Mouse (Mus musculus): ENCODE data around the gene Sart1. TPM values are rescaled to one million over a fixed set of nuclear protein-coding genes. Genes with fewer than 3 reads are reported as not detected.

Sart1 gene
- polyA plus RNA-seq, 1 experiment: 27.7 TPM

DNA sequence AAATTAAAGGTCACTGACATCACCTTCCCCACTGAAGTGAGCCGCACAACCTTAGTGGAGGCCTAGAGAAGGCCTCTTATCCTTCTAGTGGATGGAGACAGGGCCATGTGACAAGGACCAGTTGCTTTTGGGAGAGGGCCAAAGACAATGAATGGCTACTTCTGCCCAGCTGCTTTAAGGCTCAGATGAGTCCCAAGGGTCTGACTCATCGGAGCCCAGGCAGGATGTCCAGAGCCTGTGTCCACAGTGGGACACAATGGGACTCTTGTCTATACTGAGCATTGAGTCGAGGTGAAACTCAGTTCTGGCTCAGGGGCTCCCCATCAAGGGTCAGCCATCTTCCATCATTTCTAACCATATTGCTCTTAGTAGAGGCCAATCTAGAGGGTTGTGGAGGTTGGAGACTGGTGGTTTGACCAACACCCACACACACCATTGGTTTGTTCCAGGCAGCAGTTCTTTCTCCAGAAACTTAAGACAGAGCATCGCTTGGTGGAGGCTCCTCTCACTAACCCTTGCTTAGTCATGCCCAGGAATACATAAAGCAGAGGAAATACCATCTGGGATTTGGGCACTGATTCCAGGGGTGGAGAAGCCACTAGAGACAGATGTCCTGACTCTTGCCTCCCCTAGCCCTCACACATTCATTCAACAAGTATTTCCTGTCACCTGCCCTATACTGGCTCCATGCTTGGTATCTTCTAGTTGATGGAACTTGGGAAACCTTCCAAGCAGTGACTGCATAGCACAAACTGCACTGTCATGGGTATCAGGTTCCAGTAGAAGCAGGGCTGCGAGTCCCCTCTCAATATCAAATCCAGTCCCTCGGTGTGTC is 43.0 kb downstream of the Sart1 start:
- WGBS: 78% methylated on average over 6 of the region's 6 CpGs

DNA sequence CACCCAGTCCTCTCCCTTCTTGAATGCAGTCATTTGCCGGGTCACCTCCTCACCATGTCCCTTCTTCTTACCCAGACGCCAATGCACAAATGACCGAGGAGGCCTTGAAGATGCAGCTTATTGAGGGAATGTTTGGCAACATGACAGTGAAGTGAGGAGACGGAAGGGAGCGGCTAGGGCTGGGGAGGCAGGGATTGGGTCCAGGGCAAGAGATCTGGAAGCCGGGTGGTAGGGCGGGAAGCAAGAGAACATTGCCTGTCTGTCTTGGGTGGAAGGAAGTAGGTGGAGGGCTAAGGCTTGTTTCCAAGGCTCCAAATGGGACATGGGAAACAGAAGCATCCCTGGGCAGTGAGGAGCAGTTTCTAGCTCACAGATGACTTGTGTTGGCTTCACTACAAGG is 47.1 kb downstream of the Sart1 start:
- Histone ChIP-seq H3K4me3 (ENCODE audit: low read depth, low read length) (no peak overlapping the region), H3K36me3 (ENCODE audit: control insufficient read depth, insufficient read depth, low read length) (no peaks in the 10 kb centered on the region), H3K27me3 (ENCODE audit: control insufficient read depth, insufficient read depth, low read length) (no peaks in the 10 kb centered on the region), H3K4me1 (ENCODE audit: control insufficient read depth, insufficient read depth, insufficient read length, low read length) (no peaks in the 10 kb centered on the region), H3K27ac (ENCODE audit: insufficient read depth, low read depth, low read length) (no peak overlapping the region)
- no peak for TF ChIP-seq CTCF (IDR thresholded peaks at IDR 0.05; ENCODE audit: extremely low read depth, insufficient read length, insufficient replicate concordance, low read depth, low read length)
- no peak for TF ChIP-seq POLR2A (IDR thresholded peaks at IDR 0.05; ENCODE audit: low read depth, low read length)
- WGBS: 84% methylated on average over 7 of the region's 7 CpGs

More for the DNA sequence above, 43.0 kb downstream of the Sart1 start:
- H3K27ac ChIP-seq (ENCODE audit: insufficient read depth, low read depth, low read length): no peak overlapping the region
- TF ChIP-seq CTCF (IDR thresholded peaks at IDR 0.05; ENCODE audit: extremely low read depth, insufficient read length, insufficient replicate concordance, low read depth, low read length) (no peak), POLR2A (IDR thresholded peaks at IDR 0.05; ENCODE audit: low read depth, low read length) (no peak)
- no peaks in the 10 kb centered on the region for H3K36me3 ChIP-seq (ENCODE audit: control insufficient read depth, insufficient read depth, low read length)
- no peaks in the 10 kb centered on the region for H3K27me3 ChIP-seq (ENCODE audit: control insufficient read depth, insufficient read depth, low read length)
- H3K4me3 ChIP-seq (ENCODE audit: low read depth, low read length): no peak overlapping the region
- peaks cover 6% of the 10 kb centered on the region; the same call in 1 of the 2 replicates for H3K4me1 ChIP-seq (ENCODE audit: control insufficient read depth, insufficient read depth, insufficient read length, low read length)

- Histone ChIP-seq H3K36me3 (ENCODE audit: control insufficient read depth, insufficient read depth, low read length) (no peaks in the 10 kb centered on the region), H3K27me3 (ENCODE audit: control insufficient read depth, insufficient read depth, low read length) (no peaks in the 10 kb centered on the region), H3K4me3 (ENCODE audit: low read depth, low read length) (no peak overlapping the region), H3K27ac (ENCODE audit: insufficient read depth, low read depth, low read length) (no peak overlapping the region), H3K4me1 (ENCODE audit: control insufficient read depth, insufficient read depth, insufficient read length, low read length) (no peaks in the 10 kb centered on the region)
- TF ChIP-seq CTCF (IDR thresholded peaks at IDR 0.05; ENCODE audit: extremely low read depth, insufficient read length, insufficient replicate concordance, low read depth, low read length) (peak; percentile 85; the same call in 1 of the 2 replicates), POLR2A (IDR thresholded peaks at IDR 0.05; ENCODE audit: low read depth, low read length) (no peak)
- WGBS: 13% methylated on average over 5 of the region's 5 CpGs
Measured at GRCm38 (mm10) chr19:5337975-5338374, 50.5 kb downstream of the Sart1 start.

- Histone ChIP-seq H3K27me3 (ENCODE audit: control insufficient read depth, insufficient read depth, low read length) (no peaks in the 10 kb centered on the region), H3K36me3 (ENCODE audit: control insufficient read depth, insufficient read depth, low read length) (no peaks in the 10 kb centered on the region), H3K27ac (ENCODE audit: insufficient read depth, low read depth, low read length) (no peak within 1 kb of the TSS), H3K4me3 (ENCODE audit: low read depth, low read length) (no peak within 1 kb of the TSS), H3K4me1 (ENCODE audit: control insufficient read depth, insufficient read depth, insufficient read length, low read length) (no peaks in the 10 kb centered on the region)
- WGBS: 90% methylated on average over 6 of the region's 6 CpGs
- no peak for TF ChIP-seq CTCF (IDR thresholded peaks at IDR 0.05; ENCODE audit: extremely low read depth, insufficient read length, insufficient replicate concordance, low read depth, low read length)
- TF ChIP-seq POLR2A (IDR thresholded peaks at IDR 0.05; ENCODE audit: low read depth, low read length): no peak
Measured at GRCm38 (mm10) chr19:5335441-5335840, 53.1 kb downstream of the Sart1 start, which contains the start of gene Catsper1. Catsper1 (plus strand) TSS chr19:5335741.

- no peak for TF ChIP-seq POLR2A (IDR thresholded peaks at IDR 0.05; ENCODE audit: low read depth, low read length)
- no peak for TF ChIP-seq CTCF (IDR thresholded peaks at IDR 0.05; ENCODE audit: extremely low read depth, insufficient read length, insufficient replicate concordance, low read depth, low read length)
- Histone ChIP-seq H3K4me1 (ENCODE audit: control insufficient read depth, insufficient read depth, insufficient read length, low read length) (no peaks in the 10 kb centered on the region), H3K27ac (ENCODE audit: insufficient read depth, low read depth, low read length) (no peak overlapping the region), H3K4me3 (ENCODE audit: low read depth, low read length) (no peak overlapping the region), H3K27me3 (ENCODE audit: control insufficient read depth, insufficient read depth, low read length) (no peaks in the 10 kb centered on the region), H3K36me3 (ENCODE audit: control insufficient read depth, insufficient read depth, low read length) (no peaks in the 10 kb centered on the region)
- 78% methylated on average over 5 of the region's 5 CpGs for WGBS
Measured at GRCm38 (mm10) chr19:5334741-5335140, 53.8 kb downstream of the Sart1 start.

GRCm38 (mm10) chr19:5327970-5328369 is 60.5 kb downstream of the Sart1 start:
- 64% methylated on average over 19 of the region's 19 CpGs for WGBS
- no peak overlapping the region for H3K27ac ChIP-seq (ENCODE audit: insufficient read depth, low read depth, low read length)
- no peaks in the 10 kb centered on the region for H3K27me3 ChIP-seq (ENCODE audit: control insufficient read depth, insufficient read depth, low read length)

More at GRCm38 (mm10) chr19:5327970-5328369, 60.5 kb downstream of the Sart1 start:
- no peak for TF ChIP-seq POLR2A (IDR thresholded peaks at IDR 0.05; ENCODE audit: low read depth, low read length)
- no peak for TF ChIP-seq CTCF (IDR thresholded peaks at IDR 0.05; ENCODE audit: extremely low read depth, insufficient read length, insufficient replicate concordance, low read depth, low read length)
- H3K36me3 ChIP-seq (ENCODE audit: control insufficient read depth, insufficient read depth, low read length): no peaks in the 10 kb centered on the region
- H3K4me1 ChIP-seq (ENCODE audit: control insufficient read depth, insufficient read depth, insufficient read length, low read length): no peaks in the 10 kb centered on the region
- no peak overlapping the region for H3K4me3 ChIP-seq (ENCODE audit: low read depth, low read length)

Other genes with a start within 250 kb of the Sart1 start
- gene Pacs1, start 115.6 kb downstream of the Sart1 start, polyA plus RNA-seq (2012; rRNA removed): 5.9 and 8.9 TPM in 2 replicates
- 37.2 and 66.7 TPM in 2 replicates for gene Sf3b2, start 93.2 kb downstream of the Sart1 start, polyA plus RNA-seq (2012; rRNA removed)
- gene Gal3st3, start 90.4 kb downstream of the Sart1 start, polyA plus RNA-seq (2012; rRNA removed): 0.04 TPM in 1 of 2 replicates, not detected in the other
- gene Catsper1, start 53.0 kb downstream of the Sart1 start, polyA plus RNA-seq (2012; rRNA removed): not detected in 2 replicates
- 226 and 874 TPM in 2 replicates for gene Cst6, start 39.1 kb downstream of the Sart1 start, polyA plus RNA-seq (2012; rRNA removed)
- 11.8 and 27.0 TPM in 2 replicates for gene Eif1ad, start 22.0 kb downstream of the Sart1 start, polyA plus RNA-seq (2012; rRNA removed)
- gene Banf1, start 21.5 kb downstream of the Sart1 start, polyA plus RNA-seq (2012; rRNA removed): 63.6 and 100 TPM in 2 replicates
- gene Tsga10ip, start 13.8 kb upstream of the Sart1 start, polyA plus RNA-seq (2012; rRNA removed): 1.4 and 8.3 TPM in 2 replicates
- 32.9 and 63.2 TPM in 2 replicates for gene Drap1, start 36.3 kb upstream of the Sart1 start, polyA plus RNA-seq (2012; rRNA removed)
- gene AI837181, start 36.4 kb upstream of the Sart1 start, polyA plus RNA-seq (2012; rRNA removed): 41.8 and 76.3 TPM in 2 replicates
- gene Fosl1, start 58.8 kb upstream of the Sart1 start, polyA plus RNA-seq (2012; rRNA removed): 0.91 and 2.6 TPM in 2 replicates
- 3.3 and 4.4 TPM in 2 replicates for gene Ccdc85b, start 69.2 kb upstream of the Sart1 start, polyA plus RNA-seq (2012; rRNA removed)
- gene Fibp, start 71.9 kb upstream of the Sart1 start, polyA plus RNA-seq (2012; rRNA removed): 72.5 and 143 TPM in 2 replicates
- gene Ctsw, start 79.8 kb upstream of the Sart1 start, polyA plus RNA-seq (2012; rRNA removed): 8.2 and 10.2 TPM in 2 replicates
- 22.4 and 26.5 TPM in 2 replicates for gene Efemp2, start 85.3 kb upstream of the Sart1 start, polyA plus RNA-seq (2012; rRNA removed)
- gene Mus81, start 99.7 kb upstream of the Sart1 start, polyA plus RNA-seq (2012; rRNA removed): 19.9 and 29.1 TPM in 2 replicates
- gene Cfl1, start 101.8 kb upstream of the Sart1 start, polyA plus RNA-seq (2012; rRNA removed): 320 and 703 TPM in 2 replicates
- 0.19 TPM in 1 of 2 replicates, not detected in the other for gene 1700020D05Rik, start 115.1 kb upstream of the Sart1 start, polyA plus RNA-seq (2012; rRNA removed)
- 1.7 and 3.2 TPM in 2 replicates for gene Snx32, start 121.8 kb upstream of the Sart1 start, polyA plus RNA-seq (2012; rRNA removed)
- gene Ovol1, start 171.9 kb upstream of the Sart1 start, polyA plus RNA-seq (2012; rRNA removed): 28.5 and 55.3 TPM in 2 replicates
- gene Ap5b1, start 179.3 kb upstream of the Sart1 start, polyA plus RNA-seq (2012; rRNA removed): 20.2 and 37.1 TPM in 2 replicates
- 47.0 and 68.0 TPM in 2 replicates for gene Rnaseh2c, start 213.2 kb upstream of the Sart1 start, polyA plus RNA-seq (2012; rRNA removed)
- gene Kat5, start 221.5 kb upstream of the Sart1 start, polyA plus RNA-seq (2012; rRNA removed): 19.0 and 40.4 TPM in 2 replicates
- gene Rela, start 248.8 kb upstream of the Sart1 start, polyA plus RNA-seq (2012; rRNA removed): 35.8 and 61.0 TPM in 2 replicates

All from small intestine, adult 2 months (tissue).